Mouse (Mus musculus) G1E (cell line): ENCODE measurements around the gene Dnase1l2.

Experiments used
- CTCF ChIP-seq: IDR thresholded peaks from 2 replicates; pipeline ENCODE4 v1.5.1; 2012; ENCODE audit warnings: low read depth, low read length, inconsistent platforms, mixed read lengths
- GATA1 ChIP-seq: IDR thresholded peaks from 2 replicates; pipeline ENCODE4 v1.6.1; 2012; ENCODE audit warnings: borderline replicate concordance, low read length, inconsistent platforms, mixed read lengths
- GATA2 ChIP-seq: IDR thresholded peaks from 2 replicates; pipeline ENCODE4 v1.6.1; 2012; ENCODE audit warnings: low read depth, low read length, inconsistent platforms, borderline replicate concordance
- POLR2AphosphoS5 ChIP-seq: IDR thresholded peaks from 2 replicates; pipeline ENCODE4 v1.6.1; 2012; ENCODE audit warnings: low read depth, low read length, inconsistent platforms; ENCODE audit not compliant: insufficient replicate concordance
- TAL1 ChIP-seq: conservative IDR thresholded peaks from 2 replicates; pipeline ENCODE4 v1.6.1; 2012; ENCODE audit warnings: low read depth, low read length, inconsistent platforms, mixed read lengths

GRCm38 (mm10) chr17:24490399-24490798 is 47.5 kb upstream of the Dnase1l2 start:
- TF ChIP-seq CTCF (no peak), TAL1 (no peak), GATA1 (no peak), POLR2AphosphoS5 (no peak), GATA2 (no peak)
